Mouse (Mus musculus) left cerebral cortex, adult 6 months (tissue): ENCODE data around the gene Ipo5. TPM values are rescaled to one million over a fixed set of nuclear protein-coding genes. Genes with fewer than 3 reads are reported as not detected.

Source experiments
- long read RNA-seq, 2 experiments: library from polyadenylated mRNA; unstranded; transcript quantifications; one replicate each; pipeline ENCODE4 v2.0.0; 2019 to 2020
- polyA plus RNA-seq: library from polyadenylated mRNA; unstranded; fragments of <200 nt; fragmentation: Nextera tagmentation; gene quantifications from 2 replicates; pipeline ENCODE4 v1.2.3, GENCODE M21; 2021

Gene Ipo5
- polyA plus RNA-seq, result 44.9 and 50.0 TPM in 2 replicates
- long read RNA-seq, experiment 1, full-length matches to known transcripts, result 249 of 356 reads
- long read RNA-seq, experiment 1, partial matches to known transcripts, result 68 of 356 reads
- long read RNA-seq, experiment 1, other reads (novel, unspliced or antisense), result 39 of 356 reads
- long read RNA-seq, experiment 2, full-length matches to known transcripts, result 20 of 71 reads
- long read RNA-seq, experiment 2, partial matches to known transcripts, result 45 of 71 reads
- long read RNA-seq, experiment 2, other reads (novel, unspliced or antisense), result 6 of 71 reads

DNA sequence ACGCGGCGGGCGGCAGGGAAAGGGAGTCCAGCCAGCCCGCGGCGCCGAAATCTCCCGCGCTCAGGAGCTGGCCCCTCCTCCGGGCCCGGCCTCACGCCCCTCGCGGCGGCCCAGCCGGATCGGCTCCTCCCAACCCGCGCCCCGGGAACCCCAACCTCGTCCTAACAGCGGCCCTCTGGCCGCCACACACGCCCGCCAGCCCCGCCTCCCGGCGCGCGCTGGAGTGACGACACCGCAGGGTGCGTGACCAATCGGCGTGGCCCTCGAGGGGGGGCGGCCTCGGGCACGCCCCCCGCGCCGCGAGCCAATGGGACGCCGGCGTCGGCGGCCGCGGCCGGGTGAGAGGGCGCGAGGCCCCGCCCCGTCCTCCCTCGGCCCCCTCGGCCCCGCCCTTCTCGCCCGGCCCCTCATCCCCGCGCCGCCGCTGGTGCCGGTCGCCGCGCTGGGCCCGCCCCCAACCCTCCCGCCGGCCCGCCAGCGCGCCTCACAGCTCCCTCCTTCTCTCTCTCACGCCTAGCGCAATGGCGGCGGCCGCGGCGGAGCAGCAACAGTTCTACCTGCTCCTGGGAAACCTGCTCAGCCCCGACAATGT is at the start of gene Ipo5:
Gene Ipo5 (plus strand): TSS at position 492 of the 592 bp plus-strand sequence.

Other genes starting within 250 kb of the Ipo5 start
- 6.0 and 11.9 TPM in 2 replicates for gene Farp1, start 124.0 kb downstream of the Ipo5 start, polyA plus RNA-seq